Mouse (Mus musculus): Measurements from ENCODE around the gene Disp3.

Gene Disp3

GRCm38 (mm10) chr4:148291080-148291479, 3.3 kb upstream of the Disp3 start:
- no peak for DNase-seq (ENCODE audit: low read depth, low spot score)

- DNase-seq (ENCODE audit: low read depth, low spot score), result peak; percentile 91
Measured at GRCm38 (mm10) chr4:148288055-148288549, 337 bp upstream of the Disp3 start.

- no peak for DNase-seq (ENCODE audit: low read depth, low spot score)
Measured at GRCm38 (mm10) chr4:148287041-148287440, 724 bp downstream of the Disp3 start.

GRCm38 (mm10) chr4:148286226-148287031, 1.3 kb downstream of the Disp3 start:
- peak; percentile 73 for DNase-seq (ENCODE audit: low read depth, low spot score)

- no peak for DNase-seq (ENCODE audit: low read depth, low spot score)
Measured at GRCm38 (mm10) chr4:148284219-148284618, 3.5 kb downstream of the Disp3 start.

- no peak for DNase-seq (ENCODE audit: low read depth, low spot score)
Measured at GRCm38 (mm10) chr4:148276816-148277491, 10.8 kb downstream of the Disp3 start.

GRCm38 (mm10) chr4:148274671-148275070, 13.1 kb downstream of the Disp3 start:
- DNase-seq (ENCODE audit: low read depth, low spot score), result no peak

- DNase-seq (ENCODE audit: low read depth, low spot score), result no peak
Measured at GRCm38 (mm10) chr4:148273229-148273628, 14.5 kb downstream of the Disp3 start.

- DNase-seq (ENCODE audit: low read depth, low spot score), result peak; percentile 82
Measured at GRCm38 (mm10) chr4:148271656-148272055, 16.1 kb downstream of the Disp3 start.

- DNase-seq (ENCODE audit: low read depth, low spot score), result peak; percentile 32
Measured at GRCm38 (mm10) chr4:148266973-148267507, 20.7 kb downstream of the Disp3 start.

- no peak for DNase-seq (ENCODE audit: low read depth, low spot score)
Measured at GRCm38 (mm10) chr4:148259941-148260340, 27.8 kb downstream of the Disp3 start.

GRCm38 (mm10) chr4:148249341-148249740, 38.4 kb downstream of the Disp3 start:
- peak; percentile 31 for DNase-seq (ENCODE audit: low read depth, low spot score)

GRCm38 (mm10) chr4:148240387-148240786, 47.4 kb downstream of the Disp3 start:
- DNase-seq (ENCODE audit: low read depth, low spot score), result no peak

- no peak for DNase-seq (ENCODE audit: low read depth, low spot score)
Measured at GRCm38 (mm10) chr4:148239474-148240130, 48.2 kb downstream of the Disp3 start.

- no peak for DNase-seq (ENCODE audit: low read depth, low spot score)
Measured at GRCm38 (mm10) chr4:148238919-148239318, 48.8 kb downstream of the Disp3 start.

GRCm38 (mm10) chr4:148238218-148238617, 49.5 kb downstream of the Disp3 start:
- DNase-seq (ENCODE audit: low read depth, low spot score), result no peak

GRCm38 (mm10) chr4:148236664-148237063, 51.1 kb downstream of the Disp3 start:
- no peak for DNase-seq (ENCODE audit: low read depth, low spot score)

GRCm38 (mm10) chr4:148233061-148233460, 54.7 kb downstream of the Disp3 start:
- no peak for DNase-seq (ENCODE audit: low read depth, low spot score)

- no peak for DNase-seq (ENCODE audit: low read depth, low spot score)
Measured at GRCm38 (mm10) chr4:148232615-148233014, 55.1 kb downstream of the Disp3 start.

GRCm38 (mm10) chr4:148232124-148232523, 55.6 kb downstream of the Disp3 start:
- no peak for DNase-seq (ENCODE audit: low read depth, low spot score)

- peak; percentile 40 for DNase-seq (ENCODE audit: low read depth, low spot score)
Measured at GRCm38 (mm10) chr4:148229646-148230045, 58.1 kb downstream of the Disp3 start.

- DNase-seq (ENCODE audit: low read depth, low spot score), result no peak
Measured at GRCm38 (mm10) chr4:148222983-148223382, 64.8 kb downstream of the Disp3 start.
